Mouse (Mus musculus) ES-E14 (cell line): Measurements from ENCODE around the gene Igf2bp3. TPM values are rescaled to one million over a fixed set of nuclear protein-coding genes. Genes with fewer than 3 reads are reported as not detected.
A peak's percentile ranks its signal among the peaks of the same experiment; 100 is the strongest.

Experiments used
- DNase-seq: peaks from one replicate; pipeline ENCODE4 v3.0.0-alpha.2; 2013; ENCODE audit warnings: low read depth, low spot score
- H3K27ac ChIP-seq: 2 replicates; pipeline ENCODE4 v1.5.1; 2012; ENCODE audit warnings: low read depth, mild to moderate bottlenecking, low read length, moderate library complexity, mixed read lengths; ENCODE audit not compliant: poor library complexity, insufficient read depth, severe bottlenecking
- H3K36me3 ChIP-seq: 2 replicates; pipeline ENCODE4 v1.6.1; 2012; ENCODE audit warnings: mild to moderate bottlenecking, low read length, moderate library complexity, mixed read lengths; ENCODE audit not compliant: control insufficient read depth, poor library complexity, insufficient read depth, severe bottlenecking
- H3K4me1 ChIP-seq, 2 experiments: fragments of 150-350 bp in 1 of 2; sonication (generic) in 1 of 2; 2 replicates each; pipeline ENCODE4 v1.6.1; 2012; ENCODE audit warnings: low read length in 2 of 2, mild to moderate bottlenecking in 1 of 2, mixed read lengths in 1 of 2; ENCODE audit not compliant: control insufficient read depth in 2 of 2, insufficient read depth in 2 of 2, poor library complexity in 1 of 2
- H3K4me3 ChIP-seq, 2 experiments: fragments of 150-350 bp in 1 of 2; sonication (generic) in 1 of 2; 2 replicates each; pipeline ENCODE4 v1.5.1; 2012; ENCODE audit warnings: low read length in 2 of 2, low read depth in 1 of 2, mild to moderate bottlenecking in 1 of 2, mixed read lengths in 1 of 2; ENCODE audit not compliant: insufficient read depth in 1 of 2, poor library complexity in 1 of 2, severe bottlenecking in 1 of 2
- H3K9ac ChIP-seq: 2 replicates; pipeline ENCODE4 v1.6.1; 2012; ENCODE audit warnings: low read depth, mild to moderate bottlenecking, low read length, mixed read lengths; ENCODE audit not compliant: poor library complexity, insufficient read depth, severe bottlenecking
- H3K9me3 ChIP-seq: fragments of 150-350 bp; sonication (generic); 2 replicates; pipeline ENCODE4 v1.6.1; 2012; ENCODE audit warnings: low read depth, mild to moderate bottlenecking, low read length; ENCODE audit not compliant: control insufficient read depth, insufficient read depth
- CHD2 ChIP-seq: IDR thresholded peaks from 2 replicates; pipeline ENCODE4 v1.6.1; 2014; ENCODE audit warnings: mild to moderate bottlenecking, low read depth, low read length, inconsistent platforms
- HCFC1 ChIP-seq: IDR thresholded peaks from 2 replicates; pipeline ENCODE4 v1.6.1; 2012; ENCODE audit warnings: low read length, inconsistent platforms, borderline replicate concordance; ENCODE audit not compliant: insufficient read depth
- MAFK ChIP-seq: IDR thresholded peaks from 2 replicates; pipeline ENCODE4 v1.6.1; 2014; ENCODE audit warnings: mild to moderate bottlenecking, low read depth, low read length, inconsistent platforms; ENCODE audit not compliant: insufficient read depth
- ZC3H11A ChIP-seq: IDR thresholded peaks from 2 replicates; pipeline ENCODE4 v1.6.1; 2012; ENCODE audit warnings: low read depth, mild to moderate bottlenecking, inconsistent platforms, low read length, borderline replicate concordance
- ZNF384 ChIP-seq: IDR thresholded peaks from 2 replicates; pipeline ENCODE4 v1.6.1; 2012; ENCODE audit warnings: low read depth, low read length, inconsistent platforms
- in situ Hi-C, 2 experiments: fragments of 600-800 bp; cut with MboI; formaldehyde crosslinking; loops; one replicate each; pipeline ENCODE4 v1.15.1; 2025; ENCODE audit warnings: low sequenced_read_pairs in 2 of 2, inconsistent platforms in 1 of 2; ENCODE audit not compliant: unreplicated experiment in 2 of 2
- total RNA-seq: library from RNA; depleted of rRNA; stranded (reverse); fragments of 300-350 nt; gene quantifications from 2 replicates; pipeline ENCODE4 v1.2.3, GENCODE M21; 2012

Igf2bp3 gene
- total RNA-seq, 1 experiment, result 32.8 TPM

DNA sequence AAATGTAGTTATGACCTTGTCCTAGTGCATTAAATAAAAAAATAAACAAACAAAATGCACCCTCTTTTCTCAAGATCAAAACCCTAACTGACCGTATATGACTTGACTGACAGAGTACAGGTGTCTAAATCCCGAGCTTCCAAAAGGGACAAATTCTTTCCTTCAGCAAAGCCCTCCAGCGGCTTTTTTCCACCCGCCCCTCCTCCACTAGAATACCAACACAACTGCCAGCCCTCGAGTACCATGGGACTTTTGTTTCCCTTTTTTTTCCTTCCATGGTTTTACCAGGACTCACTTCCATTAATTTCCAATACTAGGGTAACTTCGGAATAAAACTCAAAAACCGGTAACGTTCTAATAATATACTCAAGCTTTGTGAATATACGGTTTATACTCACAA lies 47.7 kb upstream of the Igf2bp3 start:
- in situ Hi-C loops, result no loop called here
- DNase-seq, result no peak
- no peak overlapping the region; the same call in 1 of the 2 replicates for H3K9ac ChIP-seq
- TF ChIP-seq ZNF384, result no peak
- TF ChIP-seq MAFK, result no peak
- TF ChIP-seq HCFC1, result no peak
- H3K4me1 ChIP-seq, result peaks cover 2 to 18% of the 10 kb centered on the region in 2 experiments
- H3K9me3 ChIP-seq, result no peaks in the 10 kb centered on the region
- H3K36me3 ChIP-seq, result peaks cover 4% of the 10 kb centered on the region; the same call in 1 of the 2 replicates
- H3K27ac ChIP-seq, result no peak overlapping the region
- H3K4me3 ChIP-seq, result peak overlapping the region; percentile 83 to 99

DNA sequence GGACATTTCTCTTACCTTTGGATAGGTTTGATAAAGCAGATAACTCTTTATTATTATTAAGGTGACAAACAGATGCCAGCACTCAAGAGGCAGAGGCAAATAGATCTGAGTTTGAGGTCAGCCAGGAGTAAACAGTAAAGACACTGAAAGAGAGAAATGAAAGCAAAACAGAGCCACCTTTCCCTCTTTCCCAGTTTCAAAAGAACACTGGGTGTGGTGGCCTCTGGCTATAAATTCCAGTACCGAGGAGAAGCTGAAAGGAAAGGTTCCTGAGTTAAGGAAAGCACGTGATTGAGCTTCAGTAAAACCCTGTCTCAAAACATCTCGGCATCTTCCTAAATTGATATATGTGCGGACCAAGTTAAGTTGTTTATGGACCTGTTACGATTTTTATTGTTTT lies 45.0 kb upstream of the Igf2bp3 start:
- in situ Hi-C loops, result no loop called here
- Histone ChIP-seq H3K4me1 (peaks cover 2 to 20% of the 10 kb centered on the region in 2 experiments; a peak in 3 of 4 replicates), H3K4me3 (peak overlapping the region in 1 of 2 experiments; percentile 49; a peak in 2 of 4 replicates)

DNA sequence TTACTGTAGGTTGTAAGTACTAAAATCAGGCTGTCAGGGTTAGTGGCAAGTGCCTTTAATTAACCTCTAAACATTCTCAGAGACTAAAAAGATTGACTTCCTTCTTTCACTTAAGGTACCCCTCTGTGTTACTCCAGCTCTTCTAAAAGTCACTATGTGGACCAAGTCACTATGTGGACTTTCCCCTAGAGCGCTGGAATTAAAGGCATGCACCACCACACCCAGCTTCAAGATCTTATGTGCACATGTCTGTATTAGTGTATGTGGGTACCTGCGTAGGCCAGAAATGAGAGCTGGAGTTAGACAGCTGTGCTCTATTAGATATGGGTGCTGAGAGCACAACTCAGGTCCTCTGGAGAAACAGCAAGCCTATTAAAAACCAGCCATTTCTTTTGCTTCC lies 43.1 kb upstream of the Igf2bp3 start:
- no peak for DNase-seq
- Histone ChIP-seq H3K36me3 (peaks cover 4% of the 10 kb centered on the region; the same call in 1 of the 2 replicates), H3K27ac (no peak overlapping the region), H3K4me3 (no peak overlapping the region), H3K9ac (no peak overlapping the region), H3K4me1 (peaks cover 2 to 20% of the 10 kb centered on the region in 2 experiments; a peak in 3 of 4 replicates), H3K9me3 (no peaks in the 10 kb centered on the region)
- TF ChIP-seq CHD2 (no peak), HCFC1 (no peak), ZNF384 (no peak), ZC3H11A (no peak), MAFK (no peak)
- in situ Hi-C loops, result no loop called here

More for the DNA sequence above, 45.0 kb upstream of the Igf2bp3 start:
- peak; percentile 80 for DNase-seq
- no peak overlapping the region; the same call in 1 of the 2 replicates for H3K9ac ChIP-seq
- H3K36me3 ChIP-seq, result peaks cover 4% of the 10 kb centered on the region; the same call in 1 of the 2 replicates
- H3K27ac ChIP-seq, result no peak overlapping the region; the same call in 1 of the 2 replicates
- TF ChIP-seq HCFC1 (no peak), ZC3H11A (no peak), CHD2 (0 out of 2 replicates have a peak, but pooled peaks have one; percentile 10)
- H3K9me3 ChIP-seq, result no peaks in the 10 kb centered on the region

- Histone ChIP-seq H3K27ac (no peak overlapping the region), H3K36me3 (peaks cover 16% of the 10 kb centered on the region)
- DNase-seq, result no peak
Observed at GRCm38 (mm10) chr6:49252207-49252606, 37.5 kb upstream of the Igf2bp3 start.

More at GRCm38 (mm10) chr6:49252207-49252606, 37.5 kb upstream of the Igf2bp3 start:
- Histone ChIP-seq H3K4me3 (no peak overlapping the region), H3K9me3 (no peaks in the 10 kb centered on the region), H3K9ac (no peak overlapping the region; the same call in 1 of the 2 replicates), H3K4me1 (peaks cover 0 to 7% of the 10 kb centered on the region in 2 experiments; a peak in 2 of 4 replicates)
- TF ChIP-seq MAFK (no peak), ZC3H11A (no peak), ZNF384 (no peak), CHD2 (no peak), HCFC1 (no peak)
- in situ Hi-C loops, result no loop called here
